Mouse (Mus musculus) right cerebral cortex, postnatal 10 days (tissue): ENCODE results near the gene Mtmr2.
A peak's percentile ranks its signal among the peaks of the same experiment; 100 is the strongest.

Experiments
- DNase-seq, 2 experiments: peaks; one replicate each; pipeline ENCODE4 v3.0.0; 2021; ENCODE audit warnings: low spot score in 2 of 2

The Mtmr2 gene

DNA sequence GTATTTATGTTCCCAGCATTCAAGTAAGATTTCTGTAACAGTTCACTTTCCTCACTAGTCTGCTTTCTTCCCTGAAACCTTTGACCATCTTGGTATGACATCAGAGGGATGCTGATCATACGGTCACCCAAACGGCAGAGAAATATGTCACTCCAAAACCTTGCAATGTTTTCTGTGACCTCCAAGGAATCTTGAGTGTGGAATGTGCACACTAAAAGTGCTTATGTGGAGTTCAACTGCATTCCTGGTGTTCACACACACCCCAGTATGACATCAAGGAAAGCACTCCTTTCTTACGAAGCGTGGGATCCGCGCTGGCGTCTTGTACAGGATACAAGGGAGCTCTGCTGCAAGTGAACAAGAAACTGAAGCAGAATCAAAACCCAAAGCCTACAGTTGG, 58.6 kb downstream of the Mtmr2 start:
- DNase-seq: no peak

DNA sequence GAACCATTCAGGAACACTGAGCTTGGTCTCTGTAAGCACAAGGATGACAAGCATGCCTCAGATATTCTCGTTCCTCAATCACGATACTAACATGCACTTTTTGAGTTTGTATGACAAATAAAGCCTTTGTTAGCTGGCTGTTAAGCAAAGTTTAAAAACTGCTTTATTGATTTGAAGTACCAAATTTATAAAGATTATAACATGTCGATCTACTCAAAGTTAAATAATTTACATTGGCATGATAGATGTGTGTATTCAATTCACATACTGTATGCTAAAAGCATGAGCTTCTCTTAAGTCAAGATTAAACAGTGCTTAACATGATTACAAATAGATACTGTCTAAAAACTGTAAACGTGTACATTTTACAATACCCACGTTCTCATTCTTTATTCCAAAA, 59.4 kb downstream of the Mtmr2 start:
- no peak for DNase-seq

DNA sequence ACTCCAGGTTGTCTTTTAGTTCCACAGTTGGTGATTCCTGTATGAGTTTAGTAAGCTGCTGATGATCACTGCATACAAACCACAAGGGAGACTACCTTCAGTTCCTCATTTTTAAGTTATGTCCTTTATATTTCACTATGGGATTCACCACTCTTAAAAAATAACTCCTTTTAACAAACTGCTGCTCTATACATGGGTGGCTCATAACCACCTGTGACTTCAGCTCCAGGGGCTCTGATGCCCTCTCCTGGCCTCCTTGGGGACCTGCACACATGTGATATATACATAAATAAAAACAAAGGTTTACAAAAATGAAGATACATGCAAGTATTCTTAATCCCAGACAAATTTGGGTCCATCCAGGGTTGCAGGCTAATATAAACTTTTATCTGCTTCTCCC, 61.7 kb downstream of the Mtmr2 start:
- no peak for DNase-seq

DNA sequence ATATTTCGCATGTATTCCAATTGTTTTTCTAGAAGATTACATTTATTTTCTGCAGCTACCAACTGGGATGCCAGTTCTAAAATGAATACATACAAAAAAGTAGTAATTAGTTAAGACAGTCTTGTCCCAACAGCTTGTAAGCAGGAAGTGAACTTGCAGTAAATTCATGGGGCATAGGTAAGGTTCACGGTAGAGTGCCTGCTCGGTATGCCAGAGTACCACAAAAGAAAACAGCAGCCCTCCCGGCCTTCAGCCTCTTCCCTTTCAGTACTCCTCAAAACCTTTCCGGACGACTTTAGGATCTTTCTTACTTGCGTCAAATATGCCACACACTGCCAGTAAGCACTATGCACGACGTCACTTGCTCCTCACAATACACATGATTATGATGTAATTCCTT, 70.2 kb downstream of the Mtmr2 start:
- DNase-seq: no peak

DNA sequence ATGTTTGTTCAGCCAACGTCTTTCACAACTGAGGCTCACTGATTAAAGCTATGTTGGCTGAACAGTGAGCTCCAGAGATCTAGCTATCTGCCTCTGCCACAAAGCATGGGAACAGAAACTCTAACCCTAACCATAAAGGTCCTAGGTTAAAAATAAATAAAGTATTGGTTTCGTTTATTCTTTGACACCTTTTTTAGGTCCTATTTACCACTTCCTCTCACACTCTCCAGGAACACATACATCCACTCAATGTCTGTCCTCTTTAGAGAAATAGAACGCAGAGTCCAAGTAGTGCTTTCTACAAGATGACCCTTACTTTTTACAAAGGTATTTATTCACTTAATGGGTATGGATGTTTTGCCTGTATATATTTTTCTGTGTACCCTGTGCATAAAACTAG, 72.6 kb downstream of the Mtmr2 start:
- no peak for DNase-seq

DNA sequence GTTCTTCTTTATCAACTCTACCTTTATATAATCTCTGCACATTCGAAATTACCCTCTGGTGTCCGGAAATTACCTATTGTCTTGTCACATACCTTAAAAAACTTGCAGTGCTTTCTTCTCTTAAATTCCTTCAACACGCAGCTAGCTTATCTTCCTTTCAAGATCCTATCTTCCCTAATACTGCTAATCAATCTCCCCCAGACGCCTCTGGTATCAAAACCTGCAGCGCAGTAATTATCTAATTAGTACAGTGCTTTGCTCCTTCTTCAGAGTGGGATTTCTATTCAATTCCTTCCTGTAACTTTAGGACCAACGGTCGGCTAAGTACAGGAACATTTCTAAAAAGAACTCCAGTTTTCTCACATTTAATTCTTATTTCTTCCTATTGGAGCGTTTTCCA, 77.7 kb downstream of the Mtmr2 start:
- DNase-seq: no peak

DNA sequence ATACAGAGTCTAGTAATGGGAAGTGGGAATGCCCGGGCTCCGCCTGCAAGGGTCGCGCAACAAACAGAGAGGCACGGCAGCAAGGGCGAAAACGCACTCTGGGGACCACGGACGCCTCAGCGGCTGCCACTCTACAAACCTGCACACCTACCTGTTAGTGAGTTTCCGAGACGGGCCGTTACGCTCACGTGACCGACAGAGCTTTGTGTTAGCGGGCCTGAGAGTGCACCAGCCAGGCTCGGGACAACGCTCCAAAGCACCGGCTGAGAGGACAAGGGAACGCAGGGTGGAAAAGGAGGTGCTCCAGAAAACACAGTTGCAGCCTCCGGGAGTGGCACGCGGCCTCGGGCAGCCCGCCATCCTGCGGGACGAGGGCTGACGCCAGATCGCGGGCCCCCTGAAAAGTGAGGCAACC, 78.2 kb downstream of the Mtmr2 start:
- peak in 1 of 2 experiments; percentile 75 for DNase-seq

DNA sequence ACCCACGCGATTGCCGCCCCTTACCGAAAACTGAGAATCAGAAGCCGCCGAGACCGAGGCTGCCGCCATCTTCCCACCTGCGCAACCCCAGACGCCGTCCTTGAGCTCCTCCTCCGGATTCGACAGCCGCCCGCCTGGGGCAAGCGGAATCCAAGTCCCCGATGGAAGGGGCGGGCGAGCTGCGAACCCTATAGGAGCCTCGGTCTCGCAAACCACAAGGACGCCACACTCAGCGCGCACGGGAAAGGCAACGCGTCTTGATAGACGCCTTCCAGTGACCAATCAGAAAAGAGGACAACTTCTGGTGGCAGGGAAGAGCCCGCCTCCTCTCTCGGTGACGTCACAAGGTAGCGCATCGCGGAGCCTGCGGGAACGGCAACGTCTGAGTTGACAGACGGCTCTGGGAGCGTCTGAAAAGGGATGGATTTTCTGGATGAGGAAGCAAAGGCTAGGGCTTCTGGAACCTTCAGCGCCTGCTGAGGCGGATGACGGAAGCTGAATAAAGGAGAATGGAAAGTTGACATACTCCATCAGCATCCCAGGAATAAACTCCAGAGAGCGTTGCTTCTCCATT, 78.7 kb downstream of the Mtmr2 start, which contains the start of gene Cep57:
TSS of gene Cep57 (minus strand) at position 276 of the 574 bp plus-strand sequence.
- DNase-seq: peak; percentile 98

DNA sequence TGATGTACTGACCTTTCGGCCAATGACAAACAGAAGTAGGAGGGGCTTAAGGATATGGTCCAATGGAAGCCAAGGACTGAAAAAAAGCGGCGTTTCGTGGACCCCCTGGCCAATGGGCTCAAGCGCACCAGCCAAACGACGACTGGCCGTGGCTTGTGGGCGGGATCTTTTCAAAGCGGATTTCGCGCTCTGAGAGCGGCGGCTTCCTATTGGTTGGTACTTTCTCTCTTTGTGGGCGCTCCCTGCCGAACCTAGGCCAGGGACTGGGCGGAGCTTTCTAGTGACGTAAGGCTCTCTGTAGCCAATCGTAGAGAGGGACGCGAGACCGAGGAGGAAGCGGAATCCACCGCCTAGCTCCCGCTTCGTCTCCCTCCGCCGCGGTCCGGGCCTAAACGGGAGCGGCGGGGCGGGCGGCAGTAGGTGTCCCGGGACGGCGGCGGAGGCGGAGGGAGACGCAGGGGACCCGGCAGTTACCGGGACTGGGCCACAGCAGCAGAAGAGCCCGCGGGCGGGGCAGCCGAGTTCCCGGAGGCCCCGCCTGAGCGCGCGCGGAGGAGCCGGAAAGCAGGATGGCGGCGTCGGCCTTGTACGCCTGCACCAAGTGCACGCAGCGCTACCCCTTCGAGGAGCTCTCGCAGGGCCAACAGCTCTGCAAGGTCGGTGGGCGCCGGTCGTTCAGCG, 79.3 kb downstream of the Mtmr2 start, which contains the start of gene Fam76b:
TSS of gene Fam76b (plus strand) at position 311 of the 681 bp plus-strand sequence.
- peak; percentile 100 for DNase-seq

DNA sequence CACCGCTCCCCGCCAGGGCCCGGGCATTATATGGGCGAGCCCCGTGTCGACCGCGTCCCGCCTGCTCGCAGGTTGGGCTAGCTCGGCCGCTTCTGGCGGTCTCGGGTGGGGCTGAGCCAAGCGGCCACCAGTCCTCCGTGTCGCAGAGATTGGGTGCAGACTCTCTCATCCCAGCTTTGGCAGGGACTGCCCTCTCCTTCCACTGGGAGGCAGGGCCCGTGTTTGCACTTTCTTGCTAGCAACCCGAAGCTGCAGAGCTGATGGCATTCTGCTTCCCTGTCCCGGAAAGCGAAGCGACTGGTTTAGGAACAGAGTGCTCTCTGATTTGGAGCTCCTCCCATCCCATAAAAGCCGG, 79.9 kb downstream of the Mtmr2 start:
- no peak for DNase-seq

DNA sequence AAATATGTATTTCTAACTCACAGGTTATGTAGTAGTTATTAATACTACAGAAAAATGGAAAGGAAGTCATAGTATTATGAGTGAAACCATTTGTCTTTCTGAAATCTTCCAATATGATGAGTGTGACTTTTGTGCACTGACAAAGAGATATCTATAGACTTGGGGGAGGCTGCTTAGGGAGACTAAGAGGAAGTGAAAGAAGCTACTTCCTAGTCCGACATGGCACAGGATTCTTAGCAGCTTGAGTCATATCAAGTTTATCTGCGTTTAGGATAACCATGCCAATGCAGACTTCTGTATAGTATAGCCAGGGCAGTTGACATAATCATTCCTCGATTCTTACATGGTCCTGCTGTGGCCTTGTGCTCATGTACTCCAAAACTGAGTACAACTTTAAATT, 87.0 kb downstream of the Mtmr2 start:
- no peak for DNase-seq

DNA sequence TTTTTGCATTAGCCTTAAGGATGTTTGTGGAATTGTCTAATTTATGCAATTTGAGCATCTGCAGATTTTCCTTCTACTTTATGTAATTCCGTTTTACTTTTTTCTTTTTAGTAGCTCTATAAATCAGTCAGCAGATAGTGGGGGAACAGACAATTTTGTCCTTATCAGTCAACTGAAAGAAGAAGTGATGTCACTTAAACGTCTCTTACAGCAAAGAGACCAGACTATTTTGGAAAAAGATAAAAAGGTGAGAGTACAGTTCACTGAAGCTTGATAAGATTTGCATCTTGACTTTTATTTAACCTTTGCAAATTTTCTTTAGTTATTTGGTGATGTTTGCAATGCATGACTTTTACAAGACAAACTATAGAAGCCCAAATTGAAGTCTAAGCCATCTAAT, 88.5 kb downstream of the Mtmr2 start:
- no peak for DNase-seq

DNA sequence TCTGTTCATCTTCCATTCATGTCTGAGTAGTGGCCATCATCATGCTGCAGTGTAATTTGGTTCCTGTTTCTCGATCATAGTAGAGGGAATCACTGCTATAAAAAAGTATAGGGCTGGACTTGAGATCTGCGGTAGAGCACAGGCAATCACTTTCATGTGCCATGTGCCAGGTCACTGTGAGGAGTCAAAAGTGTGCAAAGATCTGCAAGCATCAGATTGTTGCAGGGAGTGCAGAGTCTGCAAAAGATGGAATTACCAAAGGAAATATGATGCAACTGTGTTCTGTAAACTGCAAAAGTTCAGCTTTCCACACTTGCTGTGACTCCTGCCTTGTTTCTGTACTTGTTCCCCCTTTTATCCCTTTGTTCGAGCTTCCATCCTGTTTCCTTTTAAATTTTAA, 99.4 kb downstream of the Mtmr2 start:
- no peak for DNase-seq

DNA sequence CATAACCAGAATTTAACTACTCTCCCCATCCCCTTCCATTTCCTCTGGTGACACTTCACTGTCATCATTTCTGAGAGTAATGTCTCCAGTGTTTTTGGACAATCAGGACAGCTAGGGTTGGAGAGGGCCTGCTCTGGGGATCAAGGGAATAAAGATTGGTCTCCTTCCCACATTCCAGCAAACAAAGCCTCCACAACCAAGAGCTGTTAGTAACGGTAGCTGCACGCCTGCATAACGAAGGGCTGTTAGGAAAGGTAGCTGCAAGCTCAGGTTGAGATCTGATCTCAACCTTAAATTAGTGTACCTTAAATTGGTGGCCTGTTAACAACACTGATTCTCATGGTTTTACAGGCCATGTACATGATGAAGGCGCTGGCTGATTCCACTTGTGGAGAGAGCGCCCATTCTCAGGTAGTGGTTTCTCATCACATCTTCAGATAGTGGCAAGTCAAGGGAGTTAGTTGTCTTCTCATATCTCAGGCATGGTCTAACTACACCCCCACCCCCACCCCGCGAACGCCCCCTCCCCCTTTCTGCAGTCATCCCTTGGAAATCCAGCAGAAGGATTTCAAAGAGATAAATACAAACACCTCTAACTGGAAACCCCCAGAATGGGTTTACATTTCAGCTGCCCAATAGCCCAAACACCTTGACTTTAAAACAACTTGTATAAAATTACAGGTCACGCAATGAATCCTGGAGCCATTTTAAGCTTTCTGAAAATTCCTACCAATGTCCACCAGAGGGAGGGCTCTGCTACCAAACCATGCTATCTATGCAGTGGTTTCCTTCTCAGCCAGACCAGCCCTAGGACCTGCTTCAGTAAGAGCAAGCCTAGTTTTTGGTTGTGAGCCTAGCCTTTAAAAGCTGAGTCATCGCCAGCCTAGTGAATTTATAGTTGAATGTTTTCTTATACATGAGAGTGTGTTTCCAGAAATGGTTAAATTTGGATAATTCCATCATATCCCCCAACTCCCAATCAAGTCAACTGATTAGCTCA, 100.6 kb downstream of the Mtmr2 start:
- peak; percentile 64 to 69 for DNase-seq

DNA sequence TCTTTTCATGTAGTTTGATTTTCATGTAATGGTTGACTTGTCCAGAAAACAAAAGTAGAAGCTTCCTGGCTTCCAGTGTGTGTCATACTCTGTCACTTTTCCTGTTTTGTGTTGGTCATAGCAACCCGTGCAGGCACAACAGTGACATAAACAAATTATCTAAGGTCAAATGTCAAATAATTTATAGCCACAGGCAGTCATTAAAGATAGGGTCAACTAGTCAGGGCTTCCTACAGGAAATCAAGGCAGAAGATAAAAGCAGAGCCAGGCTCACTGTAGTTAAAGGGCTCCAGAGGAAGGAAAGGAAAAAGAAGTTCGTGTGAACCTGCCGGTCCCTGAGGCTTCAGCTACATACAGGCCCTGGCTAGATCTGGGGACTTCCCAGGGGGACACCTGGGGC, 105.7 kb downstream of the Mtmr2 start:
- no peak for DNase-seq
